Mouse (Mus musculus) cerebellum, postnatal 36 days (tissue): Measurements from ENCODE around the gene Ehd1.
"Not testable (repeated sequence)": the region's sequence is repeated elsewhere in the genome, so short reads cannot be mapped to it uniquely, and the experiment has no call there.

ENCODE experiments used
- DNase-seq, 2 experiments: peaks; one replicate each; pipeline ENCODE4 v3.0.0; 2021 to 2022; ENCODE audit warnings: mixed read lengths in 2 of 2

Gene Ehd1

DNA sequence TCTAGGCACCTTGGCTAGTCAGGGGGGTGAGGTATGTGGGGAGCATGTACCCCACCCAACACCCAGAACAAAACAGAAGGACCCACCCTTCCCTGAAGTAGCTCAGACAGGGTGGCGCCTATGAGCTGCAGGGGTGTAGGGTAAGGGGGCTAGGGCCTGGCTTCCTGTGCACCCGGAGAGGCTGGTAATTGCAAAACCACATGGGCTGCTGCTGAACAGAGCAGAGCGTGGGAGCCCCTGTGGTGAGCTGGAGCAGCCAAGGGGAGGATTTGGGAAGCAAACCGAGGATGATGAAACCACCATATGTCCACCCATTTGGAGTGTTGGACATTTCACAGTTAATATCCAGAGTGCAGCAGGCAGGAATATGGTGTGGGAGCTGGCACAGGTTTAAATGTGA, 26.0 kb downstream of the Ehd1 start:
- DNase-seq: peak; percentile 89 to 91

DNA sequence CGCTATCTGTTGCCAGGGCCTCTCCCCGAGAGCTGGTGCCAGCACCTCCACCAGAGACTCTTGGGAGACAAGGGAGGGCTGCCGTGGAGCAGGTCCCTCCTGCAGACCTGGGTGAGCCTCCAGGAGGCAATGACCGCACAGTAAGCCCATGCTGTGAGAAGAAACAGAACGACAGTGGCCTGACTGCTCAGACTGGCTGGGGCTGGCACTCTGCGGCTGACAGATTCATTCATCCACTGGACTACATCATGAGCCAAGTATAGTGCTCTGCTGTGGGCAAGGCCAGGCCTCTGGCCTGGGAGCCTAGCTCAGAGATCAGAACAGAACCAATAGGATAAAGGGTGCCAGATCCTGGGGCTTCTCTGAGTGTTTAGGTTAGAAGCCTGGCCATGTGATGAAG, 27.3 kb downstream of the Ehd1 start:
- peak; percentile 45 to 60 for DNase-seq

DNA sequence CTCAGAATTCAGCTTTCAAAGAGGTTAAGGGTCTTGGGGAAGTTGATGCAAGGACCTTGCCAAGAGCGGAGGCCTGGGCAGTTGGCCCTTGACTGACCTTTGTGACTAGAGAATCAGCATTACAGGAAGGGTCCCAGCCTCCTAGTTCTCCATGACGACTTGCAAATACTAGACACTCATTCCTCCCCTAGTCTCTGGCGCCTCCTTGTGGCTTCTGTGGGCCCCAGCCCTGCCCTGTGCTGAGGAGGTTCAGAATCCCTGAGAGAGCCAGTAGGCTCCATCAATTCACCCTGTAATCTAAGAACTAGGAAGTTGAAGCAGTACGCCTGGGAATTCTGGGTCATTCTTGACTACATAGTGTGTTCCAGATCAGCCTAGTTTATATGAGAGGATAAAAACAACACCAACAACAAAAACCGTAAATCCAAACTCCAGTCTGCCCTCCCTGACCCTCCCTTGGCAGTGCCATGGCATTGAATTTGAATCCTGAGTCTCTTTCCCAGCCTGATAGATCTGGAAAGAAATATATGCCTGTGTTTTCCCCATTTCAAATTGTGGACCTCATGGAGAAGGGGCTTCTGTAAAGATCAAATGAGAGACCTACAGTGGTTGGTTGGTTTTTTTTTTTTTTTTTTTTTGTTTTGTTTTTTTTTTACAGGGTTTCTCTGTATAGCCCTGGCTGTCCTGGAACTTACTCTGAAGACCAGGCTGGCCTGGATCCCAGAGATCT, 28.4 kb downstream of the Ehd1 start:
- peak; percentile 88 to 92 for DNase-seq

DNA sequence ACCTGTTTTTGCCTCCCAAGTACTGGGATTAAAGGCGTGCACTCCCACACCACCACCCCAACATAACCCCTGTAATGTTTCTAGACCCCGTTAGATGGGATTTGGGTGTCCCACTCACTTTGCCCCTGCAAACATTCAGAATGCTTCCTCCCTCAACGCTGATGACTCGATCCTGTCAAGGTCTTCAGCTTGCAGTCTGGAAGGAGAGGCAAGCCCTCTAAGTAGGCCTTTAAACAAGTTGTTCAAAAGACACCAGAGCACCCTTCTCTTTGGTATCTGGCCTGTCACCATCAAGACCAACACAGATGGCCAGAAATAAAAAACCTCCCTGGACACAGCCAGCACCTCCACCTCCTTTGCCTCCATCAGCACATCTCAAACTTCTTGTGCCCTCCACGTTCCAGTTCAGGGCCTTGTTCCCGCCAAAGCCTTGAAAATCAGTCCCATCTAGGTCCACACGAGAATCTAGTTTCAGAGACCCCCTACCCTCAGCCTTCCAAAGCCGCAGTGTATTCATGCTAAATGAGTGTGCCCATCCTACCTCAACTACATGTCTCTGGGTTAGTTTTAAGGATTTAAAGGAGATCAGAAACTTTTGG, 29.1 kb downstream of the Ehd1 start:
- DNase-seq: no peak

DNA sequence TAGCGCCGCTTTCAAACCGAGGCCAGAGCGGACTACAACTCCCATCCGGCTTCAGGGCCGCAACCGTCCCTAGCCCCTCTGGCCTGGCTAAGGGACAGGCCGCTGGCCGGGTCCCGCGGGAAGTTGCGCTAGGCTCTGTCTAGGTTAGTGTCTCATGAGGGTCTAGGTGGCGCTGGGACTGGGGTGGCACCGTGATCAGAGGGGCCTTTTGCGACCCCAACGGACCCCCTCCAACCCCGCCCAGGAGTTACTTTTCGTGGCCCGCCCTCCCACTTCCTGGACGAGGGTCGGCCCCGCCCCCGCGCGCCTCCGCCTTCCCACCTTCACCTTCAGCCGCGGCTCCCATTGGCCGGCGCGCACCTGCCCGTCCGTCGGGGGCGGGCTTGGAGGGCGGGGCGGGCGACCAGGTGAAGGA, 29.6 kb downstream of the Ehd1 start, which contains the start of gene Cdc42bpg:
Gene Cdc42bpg, plus strand, starts transcription at position 320 of the 415 bp plus-strand sequence.
- peak; percentile 88 to 94 for DNase-seq

DNA sequence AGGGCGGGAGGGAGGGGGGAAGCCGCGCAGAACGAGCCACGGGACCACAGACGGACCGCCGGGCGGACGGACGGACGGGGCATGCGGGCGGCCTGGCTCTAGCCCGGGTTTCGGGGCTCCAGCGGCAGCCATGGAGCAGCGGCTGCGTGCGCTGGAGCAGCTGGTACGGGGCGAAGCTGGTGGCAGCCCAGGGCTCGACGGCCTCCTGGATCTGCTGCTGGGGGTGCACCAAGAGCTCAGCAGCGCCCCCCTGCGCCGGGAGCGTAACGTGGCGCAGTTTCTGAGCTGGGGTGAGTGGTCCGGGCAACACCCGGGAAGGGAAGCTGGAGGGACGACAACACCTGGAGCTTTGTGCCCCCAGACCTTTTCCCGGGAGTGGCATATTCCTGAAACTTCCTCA, 30.1 kb downstream of the Ehd1 start:
- DNase-seq: peak; percentile 73 to 83

DNA sequence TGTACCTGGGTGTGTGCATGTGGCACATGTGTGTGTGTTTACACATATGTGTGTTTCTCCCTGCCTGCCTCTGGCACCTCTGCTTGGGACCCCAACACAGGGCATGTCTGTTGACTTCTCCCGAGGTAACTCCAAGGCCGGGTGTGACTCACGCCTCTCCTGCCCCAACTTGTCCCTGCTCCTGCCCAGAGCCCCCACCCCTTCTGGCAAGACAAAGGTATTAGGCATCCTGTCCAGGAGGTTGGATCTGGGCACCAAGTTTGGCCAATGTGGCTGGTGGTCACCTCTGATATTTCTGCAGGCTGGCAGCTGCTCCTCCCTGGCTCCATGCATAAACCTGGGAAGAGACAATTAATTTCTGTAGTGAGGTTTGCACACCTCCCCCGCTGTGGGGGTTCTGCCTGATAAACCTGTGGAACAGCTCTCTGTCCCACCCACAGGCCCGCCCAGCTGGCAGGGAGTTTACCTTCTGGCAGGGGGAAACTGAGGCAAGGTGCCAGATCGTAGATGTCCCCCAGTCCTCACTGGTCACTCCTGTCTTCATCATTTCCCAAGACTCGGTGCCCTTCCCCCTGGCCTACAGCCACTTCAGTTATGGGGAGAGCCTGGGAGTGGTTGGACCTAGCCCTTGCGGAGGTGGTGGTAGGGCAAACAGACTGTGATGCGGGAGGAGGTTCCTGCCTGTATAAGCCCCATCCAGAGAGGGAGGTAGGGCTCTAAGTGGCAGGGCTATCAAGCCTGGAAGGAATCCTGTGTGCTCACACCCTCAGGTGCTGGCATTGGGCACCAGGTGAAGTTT, 31.4 kb downstream of the Ehd1 start:
- DNase-seq: no peak

DNA sequence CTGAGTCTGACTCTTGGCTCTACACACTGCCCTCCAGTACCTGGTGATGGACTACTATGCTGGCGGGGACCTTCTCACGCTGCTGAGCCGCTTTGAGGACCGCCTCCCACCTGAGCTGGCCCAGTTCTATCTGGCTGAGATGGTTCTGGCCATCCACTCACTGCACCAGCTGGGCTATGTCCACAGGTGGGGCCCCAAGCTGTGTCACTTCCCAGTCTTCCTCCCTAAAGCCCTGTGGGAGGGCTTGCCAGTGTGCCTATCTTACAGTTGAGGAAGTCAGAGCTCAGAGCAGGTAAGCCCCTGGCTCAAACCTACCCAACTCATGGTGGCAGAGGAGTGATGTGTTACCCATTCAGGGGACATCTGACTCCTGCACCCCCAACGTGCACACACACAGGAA, 33.7 kb downstream of the Ehd1 start:
- DNase-seq: peak; percentile 50 to 59

DNA sequence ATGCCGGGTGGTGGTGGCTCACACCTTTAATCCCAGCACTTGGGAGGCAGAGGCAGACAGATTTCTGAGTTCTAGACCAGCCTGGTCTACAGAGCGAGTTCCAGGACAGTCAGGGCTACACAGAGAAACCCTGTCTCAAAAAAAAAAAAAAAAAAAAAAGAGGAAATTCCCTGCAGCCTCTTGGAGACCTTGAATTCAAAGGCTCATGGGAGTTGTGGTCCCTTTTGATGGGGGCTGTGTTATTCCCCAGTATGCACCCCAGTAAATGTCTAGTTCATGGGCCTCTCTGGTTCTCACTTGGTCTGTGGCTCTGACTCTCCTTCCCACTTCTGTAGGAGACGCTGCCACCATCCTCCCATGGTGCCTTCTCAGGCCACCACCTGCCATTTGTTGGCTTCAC, 35.3 kb downstream of the Ehd1 start:
- DNase-seq: not testable (repeated sequence)

DNA sequence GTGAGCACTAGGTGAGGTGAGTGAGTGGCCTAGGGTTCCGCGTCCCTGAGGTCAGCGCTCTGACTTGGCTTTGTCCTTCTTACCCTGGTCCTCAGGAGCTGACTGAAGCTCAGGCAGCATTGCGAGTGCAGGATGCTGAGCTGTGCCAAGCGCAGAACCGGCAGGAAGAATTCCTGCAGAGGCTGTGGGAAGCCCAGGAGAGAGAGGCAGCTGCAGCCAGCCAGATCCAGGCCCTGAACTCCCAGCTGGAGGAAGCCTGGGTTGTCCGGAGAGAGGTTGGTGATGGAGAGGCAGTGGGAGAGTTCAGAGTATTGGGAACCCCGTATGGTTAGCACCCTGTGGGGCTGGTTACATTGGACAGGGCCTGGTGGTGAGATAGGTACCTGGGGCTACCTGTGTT, 37.3 kb downstream of the Ehd1 start:
- no peak for DNase-seq

DNA sequence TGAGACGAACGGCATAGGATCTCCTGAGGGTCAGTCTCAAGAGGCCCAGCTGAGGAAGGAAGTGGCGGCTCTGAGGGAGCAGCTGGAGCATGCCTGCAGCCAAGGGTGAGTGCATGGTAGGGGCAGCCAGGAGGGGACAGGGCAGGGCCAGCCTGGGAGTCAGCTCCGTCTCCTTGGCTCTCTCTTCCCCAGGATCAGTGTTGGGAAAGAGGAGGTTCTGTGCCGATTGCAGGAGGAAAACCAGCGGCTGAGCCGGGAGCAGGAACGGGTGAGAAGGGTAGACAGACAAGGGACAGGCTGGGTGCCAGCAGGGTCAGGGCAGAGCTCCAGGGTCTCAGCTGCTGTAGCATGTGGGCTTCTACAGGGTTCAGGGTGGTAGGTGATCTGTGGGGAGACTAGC, 38.0 kb downstream of the Ehd1 start:
- no peak for DNase-seq

DNA sequence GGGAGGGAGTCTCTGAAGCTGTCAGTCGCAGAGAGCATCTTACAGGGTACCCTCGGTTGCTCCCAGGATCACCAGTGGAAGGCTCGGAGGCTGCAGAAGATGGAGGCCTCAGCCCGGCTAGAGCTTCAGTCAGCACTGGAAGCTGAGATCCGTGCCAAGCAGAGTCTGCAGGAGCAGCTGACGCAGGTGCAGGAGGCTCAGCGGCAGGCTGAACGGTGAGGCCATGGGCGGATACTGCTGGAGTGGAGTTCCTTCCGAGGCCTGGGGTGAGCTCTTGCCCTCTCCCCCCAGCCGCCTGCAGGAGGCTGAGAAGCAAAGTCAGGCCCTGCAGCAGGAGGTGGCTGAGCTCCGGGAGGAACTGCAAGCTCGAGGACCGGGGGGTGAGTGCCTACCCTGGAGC, 39.0 kb downstream of the Ehd1 start:
- peak; percentile 69 to 70 for DNase-seq

DNA sequence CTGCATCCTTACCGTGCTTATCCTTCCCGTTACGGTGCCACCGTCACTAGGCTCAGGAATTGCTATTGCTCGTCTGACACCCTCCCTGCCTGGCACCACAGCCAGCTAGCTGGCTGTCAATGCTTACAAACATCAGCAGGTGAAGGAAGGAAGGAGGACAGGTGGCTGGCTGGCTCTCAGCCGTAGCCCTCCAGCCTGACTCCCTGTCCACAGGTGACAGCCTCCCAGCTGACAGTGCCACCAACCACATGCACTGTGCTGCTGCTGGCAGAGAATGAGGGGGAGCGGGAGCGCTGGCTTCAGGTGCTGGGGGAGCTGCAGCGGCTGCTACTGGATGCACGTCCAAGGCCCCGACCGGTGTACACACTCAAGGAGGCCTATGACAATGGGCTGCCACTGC, 41.6 kb downstream of the Ehd1 start:
- DNase-seq: no peak

DNA sequence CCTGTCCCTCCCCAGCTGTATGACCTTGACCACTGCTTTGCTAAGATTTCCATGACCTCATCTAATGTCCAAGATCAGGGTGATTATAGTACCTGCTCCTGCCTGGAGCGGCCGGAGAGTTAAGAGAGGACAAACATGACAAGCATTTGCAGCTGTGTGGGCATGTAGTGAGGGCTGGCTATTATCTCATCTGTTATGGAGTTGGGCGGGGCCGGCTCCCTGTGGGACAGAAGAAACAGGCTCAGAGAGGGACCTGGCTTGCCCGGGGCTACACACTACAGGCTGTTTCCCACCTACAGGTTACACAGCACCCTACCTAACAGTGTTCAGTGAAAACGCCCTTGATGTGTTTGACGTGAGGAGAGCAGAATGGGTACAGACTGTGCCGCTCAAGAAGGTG, 44.8 kb downstream of the Ehd1 start:
- DNase-seq: no peak

DNA sequence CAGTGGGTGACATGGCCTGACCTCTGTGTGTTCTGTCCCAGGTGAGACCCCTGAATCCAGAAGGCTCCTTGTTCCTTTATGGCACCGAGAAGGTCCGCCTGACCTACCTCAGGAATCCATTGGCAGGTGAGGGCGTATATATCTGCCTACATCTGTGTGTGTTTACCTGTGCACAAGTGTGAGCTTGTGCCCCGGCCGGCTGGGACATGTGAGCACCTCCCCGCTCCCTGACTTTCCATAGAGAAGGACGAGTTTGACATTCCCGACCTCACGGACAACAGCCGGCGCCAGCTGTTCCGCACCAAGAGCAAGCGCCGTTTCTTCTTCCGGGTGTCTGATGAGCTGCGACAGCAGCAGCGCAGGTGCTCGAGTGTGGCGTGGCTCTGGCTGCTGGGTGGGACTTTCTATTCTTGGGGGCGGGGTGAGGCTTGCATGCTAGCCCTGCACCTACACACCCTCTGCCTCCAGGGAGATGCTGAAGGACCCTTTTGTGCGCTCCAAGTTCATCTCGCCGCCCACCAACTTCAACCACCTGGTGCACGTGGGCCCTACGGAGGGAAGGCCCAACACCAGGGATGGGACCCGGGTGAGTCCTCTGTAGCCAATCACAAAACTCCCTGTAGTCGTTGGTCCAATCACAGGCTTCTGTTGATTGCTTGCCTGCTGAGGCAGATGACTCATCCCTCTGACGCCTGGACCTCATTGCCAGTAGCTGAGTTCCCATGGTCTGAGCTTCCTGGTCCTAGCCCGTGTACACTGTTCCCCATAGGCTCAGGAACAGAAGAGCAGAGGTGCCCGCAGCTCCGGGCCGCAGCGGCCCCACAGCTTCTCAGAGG, 45.5 kb downstream of the Ehd1 start:
- no peak for DNase-seq

DNA sequence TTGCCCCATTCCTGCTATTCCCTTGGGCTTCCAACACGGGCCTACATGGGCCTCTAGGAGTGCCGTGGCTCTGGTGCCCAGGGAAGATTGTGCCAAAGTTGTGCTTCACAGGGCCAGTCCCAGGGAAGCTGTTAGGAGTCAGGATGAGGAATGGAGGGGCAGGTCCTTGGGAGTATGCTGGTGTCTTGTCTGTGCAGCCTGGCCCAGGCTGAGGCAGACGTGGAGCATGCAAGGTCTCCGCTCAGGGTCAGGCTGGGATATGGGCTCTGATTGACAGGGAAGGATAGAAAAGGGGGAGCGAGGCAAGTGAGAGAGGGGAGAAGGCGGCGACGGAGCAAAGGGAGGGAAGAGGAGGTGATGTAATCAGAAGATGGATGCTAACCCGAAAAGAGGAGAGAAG, 48.2 kb downstream of the Ehd1 start:
- DNase-seq: no peak

DNA sequence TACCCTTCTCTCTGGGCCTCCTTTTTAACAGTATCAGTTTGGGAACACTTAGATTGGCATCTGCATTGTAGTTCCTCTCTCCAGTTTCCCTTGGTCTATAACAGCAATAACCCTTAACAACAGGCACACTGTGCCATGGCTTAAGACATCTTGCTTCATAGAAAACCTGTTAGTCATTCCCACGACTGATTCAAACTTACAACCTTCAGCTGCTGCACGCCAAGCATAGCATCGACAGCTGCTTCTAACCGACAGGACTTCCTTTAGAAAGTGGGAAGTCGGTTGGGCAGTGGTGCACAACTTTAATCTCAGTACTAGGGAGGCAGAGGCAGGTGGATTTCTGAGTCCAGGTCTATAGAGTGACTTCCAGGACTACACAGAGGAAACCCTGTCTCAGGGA, 54.7 kb downstream of the Ehd1 start:
- DNase-seq: no peak

DNA sequence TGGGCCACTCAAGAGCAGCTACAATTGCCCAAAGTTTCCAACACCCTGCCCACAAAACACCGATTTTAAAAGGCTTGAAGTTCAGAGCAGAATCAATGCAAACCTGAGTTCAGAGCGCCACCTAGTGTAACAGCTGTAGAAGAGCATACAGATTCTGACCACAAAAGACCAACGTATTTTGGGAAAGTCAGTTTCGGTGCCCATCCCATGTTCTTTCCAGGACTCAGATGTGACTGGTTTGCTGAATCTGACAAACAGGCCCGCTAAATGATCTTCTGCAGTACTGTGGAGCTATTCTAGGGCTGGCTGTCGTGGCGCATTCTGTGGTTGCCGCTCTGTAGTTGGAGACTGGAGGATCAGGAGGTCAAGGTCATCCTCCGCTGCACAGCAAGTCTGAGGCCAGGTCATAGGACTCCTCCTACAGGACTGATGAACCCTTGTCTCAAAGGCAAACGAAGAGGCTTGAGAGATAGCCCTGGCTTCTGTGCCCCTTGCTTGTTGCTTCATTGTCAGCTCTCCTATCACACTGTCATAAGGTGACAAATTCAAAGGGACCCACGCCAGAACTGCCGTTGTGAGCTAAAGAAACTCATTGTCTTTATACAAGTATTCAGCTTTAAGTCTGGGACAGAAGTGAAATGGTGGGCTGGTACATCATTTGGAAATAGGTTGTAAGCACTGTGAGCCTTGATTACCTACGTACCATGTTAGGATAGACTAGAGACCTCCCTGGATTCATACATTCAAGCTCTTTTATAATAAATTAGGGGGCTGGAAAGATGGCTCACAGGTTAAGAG, 55.4 kb downstream of the Ehd1 start:
- DNase-seq: peak; percentile 52 to 68

DNA sequence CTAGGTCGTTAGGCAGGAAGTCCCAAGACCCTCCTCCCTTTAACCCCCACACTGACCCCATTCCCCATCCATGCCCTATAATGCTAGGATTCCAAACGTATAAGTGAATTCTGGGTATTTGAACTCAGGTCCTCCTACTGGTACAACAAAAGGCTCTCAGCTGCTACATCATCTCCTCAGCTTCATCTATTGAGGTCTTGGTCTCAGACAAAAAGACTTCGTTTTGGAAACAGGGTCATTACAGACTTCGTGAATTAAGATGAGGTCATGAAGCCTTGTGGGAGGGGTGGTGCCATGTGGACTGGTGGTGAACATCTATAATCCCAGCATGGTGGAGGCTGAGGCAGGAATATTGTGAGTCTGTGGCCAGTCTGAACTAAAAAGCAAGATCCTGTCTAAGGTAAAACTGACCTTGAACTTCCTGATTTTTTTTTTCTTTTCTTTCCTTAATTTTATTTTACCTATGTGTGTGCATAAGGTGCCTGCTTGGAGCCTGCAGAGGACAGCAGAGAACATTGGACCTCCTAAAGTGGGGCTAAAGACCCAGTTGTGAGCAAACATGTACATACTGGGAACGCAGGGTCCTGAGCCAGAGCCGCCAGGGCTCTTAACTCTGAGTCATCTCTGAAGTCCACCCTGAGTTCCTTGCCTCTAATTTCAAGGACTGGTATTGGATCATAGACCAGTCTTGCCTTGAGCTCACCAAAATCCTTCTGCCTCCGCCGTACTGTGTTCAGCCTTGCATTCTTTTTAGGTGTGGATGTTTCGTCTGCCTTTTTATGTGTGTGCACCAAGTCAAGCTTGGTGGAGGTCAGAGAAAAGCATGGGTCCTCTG, 57.5 kb downstream of the Ehd1 start:
- no peak for DNase-seq

DNA sequence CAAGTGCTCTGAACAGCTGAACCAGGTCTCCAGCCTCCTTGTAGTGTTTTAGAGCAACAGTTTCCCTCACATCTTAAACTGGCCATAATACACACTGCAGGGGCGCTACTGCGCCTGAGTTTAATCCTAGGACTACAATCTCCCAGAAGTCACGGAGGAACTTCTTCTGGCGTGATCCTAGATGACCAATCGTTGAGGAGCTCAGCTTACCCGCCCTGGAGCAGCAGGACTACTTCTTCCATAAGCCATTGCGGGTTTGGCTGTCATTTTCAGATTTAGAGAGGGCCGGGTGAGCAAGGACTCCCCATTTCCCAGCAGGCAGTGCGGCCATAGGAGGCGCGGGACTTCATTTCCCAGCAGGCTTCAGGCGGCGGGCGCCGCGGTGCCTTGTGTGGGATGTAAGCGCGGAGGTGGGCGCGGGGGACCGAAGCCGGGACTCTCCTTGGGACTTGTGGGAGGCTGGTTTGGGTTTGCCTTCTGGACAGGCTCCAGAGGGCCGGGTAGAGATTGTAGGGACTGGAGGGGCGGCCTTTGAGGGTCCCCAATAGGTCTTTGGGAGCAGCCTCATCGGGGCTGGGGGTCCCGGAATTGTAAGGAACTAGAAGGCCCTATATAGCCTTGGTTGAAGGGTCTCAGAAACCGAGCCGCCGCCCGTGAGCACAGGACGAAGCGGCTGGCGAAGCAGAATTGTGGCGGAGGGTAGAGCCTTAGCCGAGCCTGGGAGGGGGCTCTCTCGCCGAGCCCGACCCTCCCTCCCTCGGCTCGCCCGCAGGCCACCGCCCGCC, 58.3 kb downstream of the Ehd1 start, which contains the start of gene Men1:
Gene Men1, plus strand, starts transcription at position 307 of the 785 bp plus-strand sequence.
- peak; percentile 93 for DNase-seq
